10 mouse cellular contexts compared by ENCODE assay signal in genomic region chr16:33260825-33261224, GRCm38 (mm10). TPM values are rescaled to one million over a fixed set of nuclear protein-coding genes. Genes with fewer than 3 reads are reported as not detected.
DNase-seq lines count a peak whose midpoint lies in the region; ATAC-seq lines count a peak whose summit lies in the region.
"Had no signal": no experiment of that assay in that cellular context is flagged by ENCODE, and none has a peak within 500 bp of the region (broad histone marks: within the 10 kb centered on the region; RNA-seq: fewer than 3 reads in every experiment).

No protein-coding gene starts in this region.

- H3K4me2 ChIP-seq in heart, embryonic 13.5 days = peak overlapping the region; percentile 39
- H3K4me2 ChIP-seq in midbrain, embryonic 11.5 days = no peak overlapping the region
- H3K4me2 ChIP-seq in midbrain, embryonic 15.5 days = no peak overlapping the region
- H3K4me2 ChIP-seq in intestine, embryonic 15.5 days (replicated peaks) = no peak overlapping the region

- H3K4me1 ChIP-seq in heart, embryonic 13.5 days = peaks cover 45% of the 10 kb centered on the region
- no peaks in the 10 kb centered on the region for H3K4me1 ChIP-seq in midbrain, embryonic 11.5 days (ENCODE audit: control insufficient read depth, insufficient read depth, low read length)
- H3K4me1 ChIP-seq in midbrain, embryonic 15.5 days = no peaks in the 10 kb centered on the region
- peaks cover 13% of the 10 kb centered on the region; the same call in 1 of the 2 replicates for H3K4me1 ChIP-seq in intestine, embryonic 15.5 days (replicated peaks)

- no peak overlapping the region for H3K9ac ChIP-seq in heart, embryonic 13.5 days
- H3K9ac ChIP-seq in midbrain, embryonic 11.5 days (ENCODE audit: low read length) = no peak overlapping the region
- H3K9ac ChIP-seq in midbrain, embryonic 15.5 days = no peak overlapping the region
- H3K9ac ChIP-seq in intestine, embryonic 15.5 days = no peak overlapping the region

- no peak for DNase-seq in heart, adult 9 months (ENCODE audit: low spot score in 2 of 2)
- peak; percentile 66 for DNase-seq in midbrain, embryonic 11.5 days (ENCODE audit: low spot score, missing footprints)
- no peak for DNase-seq in urinary bladder, postnatal 14 days (ENCODE audit: low spot score)
- DNase-seq in right cerebral cortex, postnatal 36 days (ENCODE audit: low spot score in 2 of 2) = no peak
- DNase-seq: adrenal gland, postnatal 10 days; right cerebral cortex, postnatal 14 days had no signal

- H3K9me3 ChIP-seq in heart, embryonic 13.5 days = no peaks in the 10 kb centered on the region
- H3K9me3 ChIP-seq in midbrain, embryonic 11.5 days (ENCODE audit: control insufficient read depth, low read length) = no peaks in the 10 kb centered on the region
- H3K9me3 ChIP-seq in midbrain, embryonic 15.5 days = no peaks in the 10 kb centered on the region
- H3K9me3 ChIP-seq in intestine, embryonic 15.5 days = no peaks in the 10 kb centered on the region
- H3K9me3 ChIP-seq: megakaryocyte, embryonic 14.5 days had no signal

- H3K27ac ChIP-seq in heart, embryonic 13.5 days (replicated peaks) = peak overlapping the region; percentile 64
- H3K27ac ChIP-seq in midbrain, embryonic 11.5 days (ENCODE audit: low read depth, low read length) = no peak overlapping the region
- H3K27ac ChIP-seq in midbrain, embryonic 15.5 days = no peak overlapping the region
- H3K27ac ChIP-seq in intestine, embryonic 15.5 days = 0 out of 2 replicates have a peak overlapping the region, but pooled peaks have one; percentile 20

- ATAC-seq in heart, embryonic 13.5 days (ENCODE audit: extremely low read depth, insufficient number of reproducible peaks, low FRiP score, low TSS enrichment) = no peak
- ATAC-seq in midbrain, embryonic 11.5 days (ENCODE audit: low FRiP score) = no peak
- no peak for ATAC-seq in midbrain, embryonic 15.5 days (replicated peaks)
- ATAC-seq in intestine, embryonic 15.5 days = no peak

- no peak overlapping the region for H3K4me3 ChIP-seq in heart, embryonic 13.5 days
- no peak overlapping the region for H3K4me3 ChIP-seq in midbrain, embryonic 11.5 days (ENCODE audit: low read depth, low read length)
- H3K4me3 ChIP-seq in midbrain, embryonic 15.5 days = no peak overlapping the region
- H3K4me3 ChIP-seq in intestine, embryonic 15.5 days (replicated peaks) = no peak overlapping the region

- 41% methylated on average over 8 of the region's 8 CpGs for WGBS in heart, embryonic 13.5 days
- 89% methylated on average over 8 of the region's 8 CpGs for WGBS in midbrain, embryonic 11.5 days
- 85% methylated on average over 8 of the region's 8 CpGs for WGBS in midbrain, embryonic 15.5 days
- WGBS in intestine, embryonic 15.5 days = 55% methylated on average over 8 of the region's 8 CpGs

- H3K36me3 ChIP-seq in heart, embryonic 13.5 days = peaks cover 19% of the 10 kb centered on the region
- peaks cover 5% of the 10 kb centered on the region; the same call in 1 of the 2 replicates for H3K36me3 ChIP-seq in midbrain, embryonic 11.5 days (ENCODE audit: control insufficient read depth, insufficient read depth, low read length)
- H3K36me3 ChIP-seq in midbrain, embryonic 15.5 days (replicated peaks) = no peaks in the 10 kb centered on the region; the same call in 1 of the 2 replicates
- peaks cover 2% of the 10 kb centered on the region; the same call in 1 of the 2 replicates for H3K36me3 ChIP-seq in intestine, embryonic 15.5 days

- H3K27me3 ChIP-seq in heart, embryonic 13.5 days (replicated peaks) = no peaks in the 10 kb centered on the region
- no peaks in the 10 kb centered on the region for H3K27me3 ChIP-seq in midbrain, embryonic 11.5 days (ENCODE audit: control insufficient read depth, insufficient read depth, low read length)
- no peaks in the 10 kb centered on the region for H3K27me3 ChIP-seq in midbrain, embryonic 15.5 days (replicated peaks)
- H3K27me3 ChIP-seq in intestine, embryonic 15.5 days (replicated peaks) = no peaks in the 10 kb centered on the region
- H3K27me3 ChIP-seq: megakaryocyte, embryonic 14.5 days had no signal

RNA-seq across cellular contexts. Expression of gene Snx4, which starts 9.6 kb away (rescaled TPM):
- polyA plus RNA-seq in heart, embryonic 13.5 days (2015; fragmentation: Nextera tagmentation; extraction: Ambion mirVana) = 68.7 and 73.3 TPM in 2 replicates
- 86.9 and 92.9 TPM in 2 replicates for polyA plus RNA-seq in midbrain, embryonic 11.5 days (2014; fragmentation: Nextera tagmentation; extraction: Ambion mirVana)
- polyA plus RNA-seq in midbrain, embryonic 15.5 days (2015; fragmentation: Nextera tagmentation; extraction: Ambion mirVana) = 82.5 and 85.3 TPM in 2 replicates
- 80.2 and 82.5 TPM in 2 replicates for polyA plus RNA-seq in intestine, embryonic 15.5 days (2015; fragmentation: Nextera tagmentation; extraction: Ambion mirVana)

Comparison
In these comparisons a context has a peak if more than half of its experiments do, and no peak if none do; other contexts are left out.
1. H3K27ac ChIP-seq: peak in heart, embryonic 13.5 days (single experiment) and intestine, embryonic 15.5 days (single experiment); none in midbrain, embryonic 11.5 days (single experiment) and midbrain, embryonic 15.5 days (single experiment).